Mouse (Mus musculus): ENCODE measurements at regions not wholly inside any gene's neighbourhood (a gene's known extent, or its start where the extent isn't known, plus 50 kb on each side); places are given as distances from the start of the nearest gene placed in this dataset.
A peak's percentile ranks its signal among the peaks of the same experiment; 100 is the strongest.

DNA sequence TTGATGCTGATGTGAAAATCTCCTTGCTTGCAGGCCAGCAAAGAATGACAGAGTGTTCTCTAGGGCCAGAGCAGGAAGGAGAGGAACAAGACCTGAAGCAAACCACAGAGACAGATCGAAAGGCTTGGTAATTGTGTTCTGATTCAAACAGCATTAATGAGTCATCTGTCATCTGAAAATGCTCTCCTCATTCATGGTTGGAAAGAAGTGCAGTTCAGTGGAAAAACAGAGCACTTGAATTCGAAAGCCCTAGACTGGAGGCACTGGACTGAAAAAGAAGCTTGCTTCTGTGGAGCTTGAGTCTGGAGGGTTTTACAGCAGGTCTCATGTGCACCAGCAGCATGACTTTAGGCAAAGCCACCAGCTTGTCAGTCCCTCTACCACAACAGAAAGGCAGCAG lies 374.3 kb upstream of the B430305J03Rik start:
- peak; percentile 12 to 17 for DNase-seq (ENCODE audit: low spot score in 2 of 2)

- DNase-seq (ENCODE audit: low spot score in 2 of 2) = peak in 1 of 2 experiments; percentile 3
These were observed 372.8 kb upstream of the B430305J03Rik start for GRCm38 (mm10) chr3:61738528-61738927.

DNA sequence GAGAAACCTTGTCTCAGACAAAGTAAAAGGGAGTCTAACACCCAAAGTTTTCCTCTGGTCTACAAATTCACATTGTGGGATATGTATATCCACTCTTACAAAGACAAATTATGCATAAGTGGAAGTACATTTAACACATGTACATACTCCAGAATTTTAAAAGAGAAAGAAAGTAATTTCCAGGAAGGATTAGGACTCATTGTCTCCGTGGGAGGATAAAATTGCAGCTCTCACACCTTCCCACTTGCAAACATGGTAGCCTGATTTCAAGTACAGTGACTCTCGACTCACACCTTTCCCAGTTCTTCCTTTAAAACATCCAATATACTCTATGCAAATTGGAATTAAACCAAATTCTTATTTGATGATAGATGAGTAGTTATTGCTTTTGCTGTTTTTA lies 351.0 kb upstream of the B430305J03Rik start:
- no peak for DNase-seq (ENCODE audit: low spot score in 2 of 2)

DNA sequence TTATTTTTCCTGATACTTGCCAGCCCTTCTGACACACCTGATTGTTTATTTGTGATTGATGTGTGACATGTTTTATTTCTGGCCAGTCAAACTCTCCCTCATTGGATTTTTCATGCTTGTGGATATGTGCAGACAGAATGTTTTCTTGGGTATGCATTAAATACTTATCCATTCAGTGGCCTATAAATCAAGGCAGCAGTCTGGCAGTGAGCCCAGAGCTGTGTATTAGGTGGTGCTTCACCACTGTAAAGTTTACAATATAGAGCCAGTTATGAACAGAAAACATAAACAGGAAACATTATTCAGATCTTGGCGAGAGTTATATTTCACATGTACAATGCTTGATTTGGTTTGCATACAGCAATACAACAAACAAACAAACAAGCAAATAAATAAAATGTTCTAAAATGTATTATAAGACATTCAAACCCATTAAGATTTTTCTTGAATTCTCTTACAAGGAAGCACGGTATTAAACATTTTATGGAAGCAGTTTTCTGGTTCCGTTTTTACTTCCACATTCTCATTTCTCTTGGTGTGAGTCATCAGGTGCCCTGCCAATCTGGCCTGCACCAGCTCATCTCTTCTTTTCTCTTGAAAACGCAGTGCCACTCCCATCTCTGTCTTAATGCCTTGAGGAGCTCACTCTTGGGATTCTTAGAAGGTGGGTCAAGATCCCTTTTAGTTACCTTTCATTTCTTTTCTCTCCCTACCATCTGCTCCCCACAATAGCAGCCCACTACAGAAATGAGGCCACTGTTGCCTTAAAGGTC lies 322.4 kb upstream of the B430305J03Rik start:
- no peak for DNase-seq (ENCODE audit: low spot score in 2 of 2)

DNA sequence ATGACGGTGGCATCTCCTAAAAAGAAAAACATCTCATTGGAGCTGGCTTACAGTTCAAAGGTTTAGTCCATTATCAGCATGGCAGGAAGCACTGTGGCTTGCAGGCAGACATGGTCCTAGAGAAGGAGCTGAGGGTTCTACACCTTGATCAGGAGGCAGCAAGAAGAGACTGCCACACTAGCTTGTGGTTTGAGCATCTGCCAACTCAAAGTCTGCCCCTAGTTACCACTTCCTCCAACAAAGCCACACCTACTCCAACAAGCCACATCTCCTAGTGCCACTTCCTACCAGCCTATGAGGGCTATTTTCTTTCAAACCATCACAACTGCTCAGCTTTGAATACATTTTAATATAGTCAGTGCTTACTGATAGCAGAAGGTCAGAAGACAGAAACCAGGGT lies 305.1 kb upstream of the B430305J03Rik start:
- no peak for DNase-seq (ENCODE audit: low spot score in 2 of 2)

- no peak for DNase-seq (ENCODE audit: low spot score in 2 of 2)
These were observed 290.4 kb upstream of the B430305J03Rik start for GRCm38 (mm10) chr3:61656143-61656542.

GRCm38 (mm10) chr3:61628535-61628934 lies 262.8 kb upstream of the B430305J03Rik start:
- DNase-seq (ENCODE audit: low spot score in 2 of 2) = no peak

DNA sequence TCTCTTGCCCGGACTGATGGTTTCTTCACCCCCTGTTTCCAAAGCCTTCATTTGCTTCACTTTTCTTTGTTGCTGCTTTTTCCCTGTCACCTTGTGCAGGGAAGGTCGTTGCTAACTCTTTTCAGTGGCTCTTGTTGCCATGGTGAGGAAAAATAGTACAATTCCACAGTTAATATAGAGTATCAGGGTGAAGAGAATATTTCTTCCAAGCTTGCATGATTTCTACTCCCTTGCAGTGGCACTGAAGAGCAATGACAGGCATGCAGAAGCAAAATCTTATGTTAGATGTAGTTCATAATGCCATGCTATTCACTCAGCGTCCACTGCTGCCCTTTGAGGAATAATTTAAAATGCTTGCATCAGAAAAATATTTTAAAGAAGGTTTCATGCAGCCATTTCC lies 262.3 kb upstream of the B430305J03Rik start:
- DNase-seq (ENCODE audit: low spot score in 2 of 2) = no peak

GRCm38 (mm10) chr3:61623954-61624487 lies 258.3 kb upstream of the B430305J03Rik start:
- DNase-seq (ENCODE audit: low spot score in 2 of 2) = no peak

- no peak for DNase-seq (ENCODE audit: low spot score in 2 of 2)
These were observed 239.7 kb upstream of the B430305J03Rik start for GRCm38 (mm10) chr3:61605469-61605868.

- no peak for DNase-seq (ENCODE audit: low spot score in 2 of 2)
These were observed 237.1 kb upstream of the B430305J03Rik start for GRCm38 (mm10) chr3:61602891-61603290.

GRCm38 (mm10) chr3:61595574-61595973 lies 229.8 kb upstream of the B430305J03Rik start:
- DNase-seq (ENCODE audit: low spot score in 2 of 2) = no peak

- no peak for DNase-seq (ENCODE audit: low spot score in 2 of 2)
These were observed 226.6 kb upstream of the B430305J03Rik start for GRCm38 (mm10) chr3:61592342-61592741.

DNA sequence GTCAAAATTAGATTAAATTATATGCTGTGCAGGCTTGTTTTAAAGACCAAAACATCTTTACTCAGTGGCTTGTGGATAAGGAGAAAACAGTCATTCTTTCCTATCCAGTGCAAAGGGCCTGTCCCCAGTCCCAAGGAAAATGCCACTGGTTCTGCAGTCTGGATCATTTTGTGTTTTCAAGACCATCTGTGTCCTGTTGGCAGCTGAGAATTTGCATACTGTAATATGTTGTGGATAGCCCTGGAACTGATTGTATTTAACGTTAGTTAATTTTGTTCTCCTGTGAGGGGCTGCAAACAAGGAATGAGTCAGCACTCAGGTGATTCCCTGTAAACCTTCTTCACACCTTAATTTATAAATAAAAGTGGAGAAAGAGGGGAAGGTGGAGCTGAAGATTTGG lies 217.9 kb upstream of the B430305J03Rik start:
- DNase-seq (ENCODE audit: low spot score in 2 of 2) = peak in 1 of 2 experiments; percentile 19

- peak; percentile 4 for DNase-seq (ENCODE audit: low spot score in 2 of 2)
These were observed 217.2 kb upstream of the B430305J03Rik start for GRCm38 (mm10) chr3:61582927-61583326.

DNA sequence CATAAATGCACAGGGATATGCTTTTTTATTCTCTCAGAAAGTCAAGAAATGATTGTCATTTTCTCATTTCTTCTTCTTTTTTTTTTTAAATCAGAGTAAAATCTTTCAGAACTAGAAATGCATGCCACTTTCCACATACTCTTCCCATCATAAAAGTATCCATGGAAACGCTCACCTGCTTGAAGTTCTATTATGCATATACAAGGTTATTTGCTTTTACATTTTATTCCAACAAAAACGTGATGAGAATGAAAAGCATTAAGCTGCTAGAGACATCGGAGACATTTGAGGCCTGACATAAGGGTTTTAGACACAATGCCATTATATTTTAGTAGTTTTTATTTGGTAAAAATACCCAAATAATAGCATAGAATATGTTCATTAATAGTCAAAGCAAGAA lies 214.5 kb upstream of the B430305J03Rik start:
- DNase-seq (ENCODE audit: low spot score in 2 of 2) = no peak

DNA sequence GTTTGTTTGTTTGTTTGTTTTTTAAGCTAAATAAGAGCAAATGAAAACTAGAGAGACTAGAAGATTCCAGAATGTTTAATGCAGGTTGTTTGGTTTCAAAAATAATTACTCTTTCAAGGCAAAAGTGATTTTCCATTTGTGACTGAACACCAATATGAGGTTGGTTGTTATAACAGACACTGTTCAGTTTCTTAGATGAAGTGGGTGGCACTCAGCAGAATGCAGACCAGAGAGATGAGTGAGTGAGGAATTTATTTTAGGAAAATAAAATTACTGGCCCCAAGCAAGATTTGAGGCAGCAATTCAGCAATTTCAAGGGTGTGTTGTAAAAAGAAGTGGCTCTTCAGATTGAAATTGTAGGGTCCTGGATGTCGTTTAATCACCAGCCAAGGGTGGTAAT lies 171.4 kb upstream of the B430305J03Rik start:
- no peak for DNase-seq (ENCODE audit: low spot score in 2 of 2)

DNA sequence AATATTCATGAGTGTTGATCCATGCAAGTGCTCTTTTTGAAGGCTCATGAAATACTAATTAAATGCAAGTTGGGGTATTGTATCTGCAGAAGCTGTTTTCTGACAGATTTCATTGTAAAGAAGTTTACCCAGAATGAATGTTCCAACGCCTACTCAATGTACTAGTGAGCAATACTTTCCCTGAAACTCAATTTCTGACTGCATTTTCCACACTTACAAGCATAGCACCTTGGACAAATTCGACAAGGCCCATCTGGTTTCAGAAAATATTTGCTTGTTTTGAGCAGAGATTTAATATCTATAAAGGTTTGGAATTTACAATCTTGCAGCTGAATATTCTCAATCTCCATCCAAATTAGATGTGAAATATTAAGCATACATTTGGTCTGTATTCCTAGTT lies 170.0 kb upstream of the B430305J03Rik start:
- peak in 1 of 2 experiments; percentile 67 for DNase-seq (ENCODE audit: low spot score in 2 of 2)

DNA sequence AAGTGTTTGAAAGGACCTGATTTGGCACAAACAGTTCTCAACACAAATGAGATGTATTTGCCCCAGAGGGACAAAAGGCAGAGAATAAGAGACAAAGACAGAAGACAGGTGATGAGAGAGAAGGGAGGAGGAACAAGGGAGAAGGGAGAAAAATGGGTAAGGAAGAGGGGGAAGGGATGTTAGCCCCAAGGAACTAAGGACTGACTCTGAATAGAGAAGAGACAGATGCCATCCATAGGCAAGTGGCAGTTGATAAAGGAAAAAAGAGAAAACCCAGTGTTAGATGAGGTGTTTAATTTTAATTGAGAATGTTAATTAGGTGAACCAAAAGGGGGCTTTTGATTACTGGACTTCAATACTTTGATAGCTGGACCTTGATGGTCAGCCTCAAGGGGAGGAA lies 137.4 kb upstream of the B430305J03Rik start:
- no peak for DNase-seq (ENCODE audit: low spot score in 2 of 2)

GRCm38 (mm10) chr3:61494835-61495234 lies 129.1 kb upstream of the B430305J03Rik start:
- no peak for DNase-seq (ENCODE audit: low spot score in 2 of 2)

DNA sequence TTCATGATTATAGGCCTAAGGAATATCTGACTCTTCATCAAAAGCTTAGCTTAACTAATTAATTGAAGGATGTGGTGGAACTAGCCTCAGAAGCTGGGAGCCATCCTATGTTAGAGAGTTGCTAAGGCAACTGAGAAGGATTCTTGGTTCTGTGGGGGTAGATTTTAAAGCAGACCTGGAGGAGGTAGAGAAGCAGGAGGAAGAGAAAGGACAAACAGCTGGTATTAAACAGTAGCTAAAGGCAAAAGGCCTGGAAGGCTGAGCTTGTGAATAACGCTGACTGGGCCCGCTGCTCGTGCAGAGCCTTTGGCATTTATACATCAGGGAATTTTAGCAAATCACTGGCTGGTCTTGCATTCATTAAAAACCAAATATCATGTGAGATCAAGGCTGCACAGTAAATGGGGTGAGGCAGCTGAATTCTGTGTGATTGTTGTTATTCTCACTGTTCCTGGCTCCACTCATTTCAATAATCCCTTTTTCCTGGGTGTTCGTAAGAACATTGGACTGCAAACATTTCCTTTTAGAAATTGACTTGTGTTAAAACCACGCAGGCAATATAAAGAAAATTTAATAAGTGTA lies 121.1 kb upstream of the B430305J03Rik start:
- peak in 1 of 2 experiments; percentile 31 for DNase-seq (ENCODE audit: low spot score in 2 of 2)

- DNase-seq (ENCODE audit: low spot score in 2 of 2) = no peak
These were observed 113.3 kb upstream of the B430305J03Rik start for GRCm38 (mm10) chr3:61478861-61479584.
